Mouse (Mus musculus): ENCODE results near the gene Ablim2.
A peak's percentile ranks its signal among the peaks of the same experiment; 100 is the strongest.

Ablim2 gene

GRCm38 (mm10) chr5:35757639-35758001 lies at the start of gene Ablim2:
TSS of gene Ablim2 (plus strand) at chr5:35757880.
- peak; percentile 73 for DNase-seq (ENCODE audit: low spot score)

GRCm38 (mm10) chr5:35710481-35710880 lies 47.2 kb upstream of the Ablim2 start:
- no peak for DNase-seq (ENCODE audit: low spot score)

GRCm38 (mm10) chr5:35710931-35711330 lies 46.7 kb upstream of the Ablim2 start:
- no peak for DNase-seq (ENCODE audit: low spot score)

- no peak for DNase-seq (ENCODE audit: low spot score)
Observed at GRCm38 (mm10) chr5:35712517-35712916, 45.2 kb upstream of the Ablim2 start.

GRCm38 (mm10) chr5:35713649-35714354 lies 43.9 kb upstream of the Ablim2 start:
- DNase-seq (ENCODE audit: low spot score), result no peak

GRCm38 (mm10) chr5:35717455-35717854 lies 40.2 kb upstream of the Ablim2 start:
- DNase-seq (ENCODE audit: low spot score), result no peak

GRCm38 (mm10) chr5:35717946-35718345 lies 39.7 kb upstream of the Ablim2 start:
- peak; percentile 32 for DNase-seq (ENCODE audit: low spot score)

- DNase-seq (ENCODE audit: low spot score), result no peak
Observed at GRCm38 (mm10) chr5:35718817-35719216, 38.9 kb upstream of the Ablim2 start.

GRCm38 (mm10) chr5:35719343-35719742 lies 38.3 kb upstream of the Ablim2 start:
- no peak for DNase-seq (ENCODE audit: low spot score)

- DNase-seq (ENCODE audit: low spot score), result no peak
Observed at GRCm38 (mm10) chr5:35719880-35720279, 37.8 kb upstream of the Ablim2 start.

GRCm38 (mm10) chr5:35721933-35722332 lies 35.7 kb upstream of the Ablim2 start:
- no peak for DNase-seq (ENCODE audit: low spot score)

- DNase-seq (ENCODE audit: low spot score), result no peak
Observed at GRCm38 (mm10) chr5:35722654-35723053, 35.0 kb upstream of the Ablim2 start.

GRCm38 (mm10) chr5:35723900-35724299 lies 33.8 kb upstream of the Ablim2 start:
- no peak for DNase-seq (ENCODE audit: low spot score)

GRCm38 (mm10) chr5:35725840-35726239 lies 31.8 kb upstream of the Ablim2 start:
- DNase-seq (ENCODE audit: low spot score), result no peak

GRCm38 (mm10) chr5:35727447-35727846 lies 30.2 kb upstream of the Ablim2 start:
- no peak for DNase-seq (ENCODE audit: low spot score)

- no peak for DNase-seq (ENCODE audit: low spot score)
Observed at GRCm38 (mm10) chr5:35728344-35728956, 29.2 kb upstream of the Ablim2 start.

GRCm38 (mm10) chr5:35728957-35729460 lies 28.7 kb upstream of the Ablim2 start:
- DNase-seq (ENCODE audit: low spot score), result no peak

- DNase-seq (ENCODE audit: low spot score), result no peak
Observed at GRCm38 (mm10) chr5:35729844-35730243, 27.8 kb upstream of the Ablim2 start.

- no peak for DNase-seq (ENCODE audit: low spot score)
Observed at GRCm38 (mm10) chr5:35730552-35730951, 27.1 kb upstream of the Ablim2 start.

- DNase-seq (ENCODE audit: low spot score), result no peak
Observed at GRCm38 (mm10) chr5:35731006-35731405, 26.7 kb upstream of the Ablim2 start.

- no peak for DNase-seq (ENCODE audit: low spot score)
Observed at GRCm38 (mm10) chr5:35733523-35733922, 24.2 kb upstream of the Ablim2 start.

- DNase-seq (ENCODE audit: low spot score), result no peak
Observed at GRCm38 (mm10) chr5:35737231-35737901, 20.3 kb upstream of the Ablim2 start.

GRCm38 (mm10) chr5:35739005-35739404 lies 18.7 kb upstream of the Ablim2 start:
- DNase-seq (ENCODE audit: low spot score), result no peak
